Comparison of ENCODE assay signal across 9 mouse cellular contexts in genomic region chr11:83293182-83293581, GRCm38 (mm10). TPM values are rescaled to one million over a fixed set of nuclear protein-coding genes. Genes with fewer than 3 reads are reported as not detected.
DNase-seq lines count a peak whose midpoint lies in the region; ATAC-seq and TF ChIP-seq lines count a peak whose summit lies in the region.
"Had no signal": no experiment of that assay in that cellular context is flagged by ENCODE, and none has a peak within 500 bp of the region (broad histone marks: within the 10 kb centered on the region; RNA-seq: fewer than 3 reads in every experiment).

No protein-coding gene starts in this region.

- in situ Hi-C loops in ES-E14 (cut with MboI; ENCODE audit: low sequenced_read_pairs in 2 of 2, unreplicated experiment in 2 of 2): no loop called here

- H3K4me1 ChIP-seq in heart, embryonic 12.5 days (replicated peaks): peaks cover 27% of the 10 kb centered on the region
- peaks cover 2 to 3% of the 10 kb centered on the region in 2 experiments; a peak in 2 of 4 replicates for H3K4me1 ChIP-seq in ES-E14 (ENCODE audit: control insufficient read depth in 2 of 2, insufficient read depth in 2 of 2, low read length in 2 of 2, poor library complexity in 1 of 2)
- peaks cover 10% of the 10 kb centered on the region for H3K4me1 ChIP-seq in hindbrain, embryonic 11.5 days (replicated peaks; ENCODE audit: control insufficient read depth, insufficient read depth, low read length)
- H3K4me1 ChIP-seq in liver, postnatal 0 days (ENCODE audit: insufficient read depth): peaks cover 25% of the 10 kb centered on the region

- TF ChIP-seq CTCF in liver, postnatal 0 days (IDR thresholded peaks at IDR 0.05; ENCODE audit: low read depth): no peak

- intact Hi-C loops in left cerebral cortex, postnatal 10 days (cut with DNase I): no loop called here

- ATAC-seq in heart, embryonic 12.5 days (ENCODE audit: insufficient number of reproducible peaks, low FRiP score): no peak
- no peak for ATAC-seq in hindbrain, embryonic 11.5 days (ENCODE audit: low FRiP score)
- ATAC-seq in liver, postnatal 0 days: no peak
- ATAC-seq: lung, postnatal 0 days had no signal

- no peak for TF ChIP-seq EP300 in liver, postnatal 0 days (IDR thresholded peaks at IDR 0.05; ENCODE audit: low read depth)

- H3K4me2 ChIP-seq in heart, embryonic 12.5 days: peak overlapping the region; percentile 84
- peak overlapping the region; percentile 76 for H3K4me2 ChIP-seq in hindbrain, embryonic 11.5 days (replicated peaks; ENCODE audit: low read depth, low read length)
- H3K4me2 ChIP-seq in liver, postnatal 0 days (ENCODE audit: low read depth, low read length): peak overlapping the region; percentile 85

- H3K36me3 ChIP-seq in heart, embryonic 12.5 days: peaks cover 16% of the 10 kb centered on the region
- H3K36me3 ChIP-seq in ES-E14 (ENCODE audit: control insufficient read depth, insufficient read depth, low read length, poor library complexity, severe bottlenecking): peaks cover 15% of the 10 kb centered on the region
- no peaks in the 10 kb centered on the region for H3K36me3 ChIP-seq in hindbrain, embryonic 11.5 days (ENCODE audit: control insufficient read depth, insufficient read depth, low read length)
- peaks cover 27% of the 10 kb centered on the region for H3K36me3 ChIP-seq in liver, postnatal 0 days (replicated peaks; ENCODE audit: insufficient read depth, low read length)

- no peak for DNase-seq in heart, adult 8-10 months (ENCODE audit: low spot score)
- no peak for DNase-seq in ES-E14 (ENCODE audit: low read depth, low spot score)
- no peak for DNase-seq in hindbrain, embryonic 11.5 days (ENCODE audit: low spot score)
- no peak for DNase-seq in liver, postnatal 0 days
- DNase-seq in left cerebral cortex, postnatal 10 days (ENCODE audit: extremely low spot score in 1 of 2, low spot score in 2 of 2): no peak
- no peak for DNase-seq in urinary bladder, adult 2 months (ENCODE audit: low spot score)
- DNase-seq in adrenal gland, adult (ENCODE audit: inconsistent age in 2 of 2, low spot score in 1 of 2): no peak

- no peaks in the 10 kb centered on the region for H3K9me3 ChIP-seq in heart, embryonic 12.5 days (replicated peaks)
- no peaks in the 10 kb centered on the region for H3K9me3 ChIP-seq in ES-E14 (ENCODE audit: control insufficient read depth, insufficient read depth, low read depth, low read length)
- H3K9me3 ChIP-seq in hindbrain, embryonic 11.5 days (ENCODE audit: control insufficient read depth, low read length): no peaks in the 10 kb centered on the region
- H3K9me3 ChIP-seq in liver, postnatal 0 days (ENCODE audit: low read length): no peaks in the 10 kb centered on the region

- H3K9ac ChIP-seq in heart, embryonic 12.5 days: peak overlapping the region; percentile 78
- H3K9ac ChIP-seq in ES-E14 (ENCODE audit: insufficient read depth, low read depth, low read length, poor library complexity, severe bottlenecking): no peak overlapping the region; the same call in 1 of the 2 replicates
- peak overlapping the region; percentile 79; the same call in 1 of the 2 replicates for H3K9ac ChIP-seq in hindbrain, embryonic 11.5 days (ENCODE audit: low read depth, low read length)
- H3K9ac ChIP-seq in liver, postnatal 0 days (replicated peaks): peak overlapping the region; percentile 75

- no peak overlapping the region for H3K27ac ChIP-seq in heart, embryonic 12.5 days (ENCODE audit: poor library complexity, severe bottlenecking)
- H3K27ac ChIP-seq in ES-E14 (ENCODE audit: insufficient read depth, low read depth, low read length, poor library complexity, severe bottlenecking): no peak overlapping the region
- no peak overlapping the region for H3K27ac ChIP-seq in hindbrain, embryonic 11.5 days (ENCODE audit: low read depth, low read length)
- no peak overlapping the region for H3K27ac ChIP-seq in liver, postnatal 0 days (ENCODE audit: low read depth)

- H3K27me3 ChIP-seq in heart, embryonic 12.5 days (replicated peaks): no peaks in the 10 kb centered on the region
- no peaks in the 10 kb centered on the region for H3K27me3 ChIP-seq in hindbrain, embryonic 11.5 days (ENCODE audit: control insufficient read depth, insufficient read depth, low read length)
- no peaks in the 10 kb centered on the region for H3K27me3 ChIP-seq in liver, postnatal 0 days (ENCODE audit: insufficient read depth, low read length)

- peak overlapping the region; percentile 64 for H3K4me3 ChIP-seq in heart, embryonic 12.5 days
- H3K4me3 ChIP-seq in ES-E14 (ENCODE audit: insufficient read depth in 1 of 2, low read depth in 1 of 2, low read length in 2 of 2, poor library complexity in 1 of 2, severe bottlenecking in 1 of 2): peak overlapping the region; percentile 10 to 88; a peak in 1 of 4 replicates
- H3K4me3 ChIP-seq in hindbrain, embryonic 11.5 days (ENCODE audit: low read depth, low read length): peak overlapping the region; percentile 64; the same call in 1 of the 2 replicates
- H3K4me3 ChIP-seq in liver, postnatal 0 days (ENCODE audit: low read depth, low read length): peak overlapping the region; percentile 66

- 93% methylated on average over 1 of the region's 1 CpGs for WGBS in heart, embryonic 12.5 days
- 85% methylated on average over 1 of the region's 1 CpGs for WGBS in hindbrain, embryonic 11.5 days
- WGBS in liver, postnatal 0 days (ENCODE audit: insufficient replicate concordance): 85% methylated on average over 1 of the region's 1 CpGs

TF ChIP-seq in ES-E14, 5 proteins besides CTCF, POLR2A, EP300 and RAD21:
- TF ChIP-seq ZC3H11A (IDR thresholded peaks at IDR 0.05; ENCODE audit: borderline replicate concordance, low read depth, low read length): no peak
- no peak for TF ChIP-seq ZNF384 (IDR thresholded peaks at IDR 0.05; ENCODE audit: low read depth, low read length)
- no peak for TF ChIP-seq HCFC1 (IDR thresholded peaks at IDR 0.05; ENCODE audit: borderline replicate concordance, insufficient read depth, low read length)
- no peak for TF ChIP-seq MAFK (IDR thresholded peaks at IDR 0.05; ENCODE audit: insufficient read depth, low read depth, low read length)
- TF ChIP-seq CHD2 (IDR thresholded peaks at IDR 0.05; ENCODE audit: low read depth, low read length): no peak

RNA-seq across cellular contexts. Expression of gene Ap2b1, which starts 5.6 kb away (rescaled TPM):
- polyA plus RNA-seq in heart, embryonic 12.5 days (2016; fragmentation: Nextera tagmentation; extraction: Ambion mirVana): 53.8 and 58.7 TPM in 2 replicates
- total RNA-seq in heart, adult 8-10 months (2022): 10 to 100 TPM; 34.1 to 46.5 (median 36.9) TPM
- 49.0 and 58.5 TPM in 2 replicates for total RNA-seq in ES-E14 (2012; rRNA removed)
- 121 and 136 TPM in 2 replicates for polyA plus RNA-seq in hindbrain, embryonic 11.5 days (2014; fragmentation: Nextera tagmentation; extraction: Ambion mirVana)
- 7.6 and 8.3 TPM in 2 replicates for polyA plus RNA-seq in liver, postnatal 0 days (2015; fragmentation: Nextera tagmentation; extraction: Ambion mirVana)
- 100 to 1,000 TPM; 326 to 342 TPM for total RNA-seq in left cerebral cortex, postnatal 10 days (2021)
- 37.1 and 46.7 TPM in 2 replicates for polyA plus RNA-seq in urinary bladder, adult 2 months (2012; rRNA removed)

RNA-seq across cellular contexts. Expression of gene Slfn14, which starts 6.7 kb away (rescaled TPM):
- polyA plus RNA-seq in heart, embryonic 12.5 days (2016; fragmentation: Nextera tagmentation; extraction: Ambion mirVana): 3.0 and 3.4 TPM in 2 replicates
- not detected for total RNA-seq in heart, adult 8-10 months (2022)
- not detected in 2 replicates for total RNA-seq in ES-E14 (2012; rRNA removed)
- polyA plus RNA-seq in hindbrain, embryonic 11.5 days (2014; fragmentation: Nextera tagmentation; extraction: Ambion mirVana): 0.70 and 0.86 TPM in 2 replicates
- polyA plus RNA-seq in liver, postnatal 0 days (2015; fragmentation: Nextera tagmentation; extraction: Ambion mirVana): 14.3 and 14.8 TPM in 2 replicates
- under 1 TPM in 1 of 2 experiments, not detected in 1; 0.11 TPM for total RNA-seq in left cerebral cortex, postnatal 10 days (2021)
- 0.01 TPM in 1 of 2 replicates, not detected in the other for polyA plus RNA-seq in urinary bladder, adult 2 months (2012; rRNA removed)

RNA-seq across cellular contexts. Expression of gene Pex12, which starts 9.2 kb away (rescaled TPM):
- 9.9 and 10.2 TPM in 2 replicates for polyA plus RNA-seq in heart, embryonic 12.5 days (2016; fragmentation: Nextera tagmentation; extraction: Ambion mirVana)
- 10 to 100 TPM in 2 of 4 experiments, 1 to 10 TPM in 2; 8.8 to 13.9 (median 9.7) TPM for total RNA-seq in heart, adult 8-10 months (2022)
- total RNA-seq in ES-E14 (2012; rRNA removed): 5.4 and 10.0 TPM in 2 replicates
- 17.0 and 20.3 TPM in 2 replicates for polyA plus RNA-seq in hindbrain, embryonic 11.5 days (2014; fragmentation: Nextera tagmentation; extraction: Ambion mirVana)
- polyA plus RNA-seq in liver, postnatal 0 days (2015; fragmentation: Nextera tagmentation; extraction: Ambion mirVana): 6.8 and 7.1 TPM in 2 replicates
- 10 to 100 TPM in 1 of 2 experiments, 1 to 10 TPM in 1; 7.2 to 11.8 TPM for total RNA-seq in left cerebral cortex, postnatal 10 days (2021)
- 10.6 and 11.0 TPM in 2 replicates for polyA plus RNA-seq in urinary bladder, adult 2 months (2012; rRNA removed)
